Mouse (Mus musculus): ENCODE measurements around the gene Gtsf1.

GRCm38 (mm10) chr15:103371208-103371607 is 59.1 kb downstream of the Gtsf1 start:
- TF ChIP-seq CHD2 (IDR thresholded peaks at IDR 0.05; ENCODE audit: low read depth, low read length): no peak
- no peak for TF ChIP-seq ZC3H11A (IDR thresholded peaks at IDR 0.05; ENCODE audit: borderline replicate concordance, low read depth, low read length)
- no peak for TF ChIP-seq HCFC1 (IDR thresholded peaks at IDR 0.05; ENCODE audit: borderline replicate concordance, insufficient read depth, low read length)

All from ES-E14 (cell line).